Mouse (Mus musculus) cerebellum, adult 11-12 months (tissue): ENCODE data around the gene Lama5.

Experiments
- DNase-seq: peaks from one replicate; pipeline ENCODE4 v3.0.0; 2022

Gene Lama5

DNA sequence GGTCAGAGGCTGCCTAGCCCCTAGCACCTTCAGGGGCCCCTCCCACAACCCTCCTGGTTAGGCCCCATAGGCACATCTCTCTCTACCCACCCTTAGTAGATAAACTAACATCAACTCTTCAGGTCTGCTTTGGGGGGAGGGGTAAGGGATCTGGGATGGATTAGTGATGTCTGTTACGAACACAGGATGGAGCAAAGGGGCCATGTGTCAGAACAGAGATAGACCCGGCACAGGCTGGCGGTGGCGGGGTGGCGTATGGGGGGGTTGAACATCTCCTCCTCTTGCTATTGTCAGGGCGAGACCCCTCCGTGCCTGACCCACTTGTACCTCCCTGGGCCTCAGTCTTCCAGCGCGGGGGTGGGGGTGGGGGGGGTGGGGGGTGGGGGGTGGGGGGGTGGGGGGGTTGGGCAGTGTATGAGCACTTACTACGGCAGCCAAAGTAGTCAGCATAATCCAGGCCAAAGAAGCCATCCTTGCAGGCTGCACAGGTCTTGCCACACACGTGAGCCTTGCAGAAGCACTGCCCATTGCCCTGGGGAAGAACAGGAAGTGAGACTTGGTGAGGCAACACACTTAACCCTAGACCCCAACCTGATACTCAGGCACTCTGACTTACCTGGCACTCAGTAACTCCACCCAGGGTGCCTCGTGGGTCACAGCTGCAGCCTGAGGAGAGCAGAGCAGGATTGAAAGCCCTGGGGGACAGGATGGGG lies 28.9 kb downstream of the Lama5 start:
- no peak for DNase-seq

DNA sequence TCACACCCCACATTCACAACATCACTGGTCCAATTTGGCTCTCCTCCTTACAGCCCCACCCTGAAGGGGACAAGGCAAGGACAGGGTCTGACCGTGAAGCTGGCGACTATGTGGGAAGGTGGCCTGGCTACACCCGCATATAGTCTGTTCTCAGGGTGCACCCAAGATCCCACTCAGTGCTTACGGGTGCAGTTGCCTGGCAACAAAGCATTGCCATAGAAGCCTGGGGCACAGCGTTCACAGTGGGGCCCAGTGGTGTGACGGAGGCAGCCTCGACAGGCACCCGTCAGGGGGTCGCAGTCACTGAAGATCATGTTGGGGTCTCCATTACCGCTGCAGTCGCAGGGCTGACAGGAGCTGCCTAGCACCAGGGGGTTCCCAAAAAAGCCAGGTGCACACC lies 38.3 kb downstream of the Lama5 start:
- no peak for DNase-seq

DNA sequence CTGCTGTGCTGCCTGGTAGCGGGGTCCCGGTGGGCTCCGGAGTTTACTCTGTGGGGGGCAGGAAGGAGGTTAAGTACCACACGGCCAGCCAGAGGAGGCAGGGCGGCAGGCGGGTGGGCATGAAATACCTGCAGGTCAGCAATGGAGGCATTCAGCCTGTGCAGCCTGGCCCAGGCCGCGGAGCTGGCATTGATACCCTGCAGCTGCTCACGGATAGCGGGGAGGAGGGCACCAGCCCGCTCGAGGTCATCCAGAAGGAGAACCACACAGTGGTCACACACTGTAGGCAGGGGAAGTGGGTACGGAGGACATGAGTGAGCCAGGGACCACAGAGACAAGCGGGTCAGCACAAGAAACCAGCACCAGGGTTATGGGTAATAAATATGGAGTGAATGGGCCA lies 40.0 kb downstream of the Lama5 start:
- DNase-seq = no peak

- no peak for DNase-seq
These were observed 40.9 kb downstream of the Lama5 start for GRCm38 (mm10) chr2:180184752-180185109.

DNA sequence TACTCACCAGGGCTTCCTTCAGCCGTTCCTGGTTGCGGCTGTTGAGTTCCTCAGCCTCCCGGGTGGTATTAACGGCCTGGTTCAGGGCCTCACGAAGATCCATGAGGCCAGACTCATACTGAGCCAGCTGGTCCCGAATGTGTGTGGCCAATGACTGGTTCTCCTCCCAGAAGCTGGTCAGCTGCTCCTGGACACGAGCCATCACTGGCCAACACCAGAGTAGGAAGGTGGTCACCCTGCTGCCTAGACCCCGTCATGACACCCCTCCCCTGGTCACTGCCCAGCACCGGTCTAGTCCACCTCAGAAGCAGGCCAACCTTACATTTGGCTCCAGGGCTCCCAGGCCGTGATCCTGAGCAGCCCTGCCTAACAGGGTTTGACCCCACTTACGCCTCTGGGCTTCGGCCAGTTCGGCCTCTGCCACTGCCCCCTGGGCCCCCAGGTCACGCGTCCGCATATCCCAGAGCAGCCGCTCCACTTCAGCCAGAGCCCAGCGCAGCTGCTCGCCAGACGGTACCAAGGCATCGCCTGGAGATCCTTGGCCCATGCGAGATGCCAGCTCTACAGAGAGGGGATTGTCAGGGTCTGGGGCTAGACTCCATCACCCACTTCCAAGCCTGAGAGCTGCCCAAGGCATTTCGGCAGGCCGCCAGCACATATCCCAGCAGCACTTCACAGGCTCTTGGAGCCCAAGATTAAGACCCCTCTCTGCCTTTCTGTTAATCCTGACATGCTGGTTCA lies 41.5 kb downstream of the Lama5 start:
- DNase-seq = no peak

GRCm38 (mm10) chr2:180181542-180181941 lies 44.1 kb downstream of the Lama5 start:
- DNase-seq = no peak

DNA sequence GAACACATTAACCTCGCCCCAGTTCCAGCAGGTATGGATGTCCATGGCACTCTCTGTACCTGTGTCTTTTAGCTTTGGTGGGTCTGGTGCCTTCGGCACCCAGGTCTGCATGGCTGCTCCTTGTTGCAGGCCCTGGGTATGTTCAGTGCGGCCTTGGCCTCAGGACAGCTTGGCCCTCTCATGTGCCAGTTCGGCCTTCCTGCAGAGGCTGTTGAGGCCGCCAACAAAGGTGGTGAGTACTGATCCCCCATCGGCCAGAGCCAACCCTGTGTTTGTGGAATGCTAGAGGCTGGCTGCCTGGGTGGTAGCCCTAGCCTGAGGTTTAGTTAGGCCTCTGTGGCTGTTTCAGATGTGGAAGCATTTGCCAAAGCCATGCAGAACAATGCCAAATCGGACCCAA lies 49.9 kb downstream of the Lama5 start:
- DNase-seq = no peak

DNA sequence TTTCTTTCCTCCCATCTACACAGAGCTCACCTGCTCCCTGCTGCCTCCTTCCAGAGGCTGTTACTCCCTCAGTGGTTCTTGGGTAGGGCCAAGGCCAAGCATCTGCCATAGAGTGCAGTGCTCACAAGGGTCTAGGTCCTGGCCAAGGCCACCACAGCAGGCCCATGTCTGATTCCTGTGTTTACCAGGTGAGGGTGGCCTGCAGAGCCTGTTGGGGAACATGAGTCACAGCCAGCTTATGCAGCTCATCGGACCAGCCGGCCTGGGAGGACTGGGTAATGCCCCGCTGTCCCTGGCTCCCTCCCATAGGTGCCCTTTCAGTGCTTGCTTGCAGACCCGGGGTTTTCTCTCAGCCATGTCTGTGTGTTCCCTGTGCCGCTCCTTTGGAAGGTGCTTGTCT lies 51.5 kb downstream of the Lama5 start:
- no peak for DNase-seq

GRCm38 (mm10) chr2:180173711-180174110 lies 51.9 kb downstream of the Lama5 start:
- DNase-seq = peak; percentile 63

DNA sequence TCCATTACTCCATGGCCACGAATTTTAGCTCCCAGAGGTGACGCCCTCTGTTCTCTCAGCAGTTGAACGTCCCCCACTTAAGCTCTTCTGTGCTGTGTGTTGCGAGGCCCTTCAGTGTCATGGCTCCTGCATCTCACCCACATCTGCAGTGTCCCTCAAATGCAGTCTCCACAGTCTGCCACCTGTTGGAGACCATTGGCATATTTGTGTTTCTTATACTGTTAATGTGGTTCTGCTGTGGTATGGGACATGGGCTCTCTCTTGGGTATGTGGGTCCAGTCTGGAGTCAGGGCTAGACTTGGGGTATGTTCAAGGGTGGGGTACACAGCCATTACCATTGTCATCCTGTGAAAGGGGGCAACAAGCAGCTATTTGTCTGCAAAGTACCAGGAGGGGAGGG lies 52.5 kb downstream of the Lama5 start:
- DNase-seq = peak; percentile 43

GRCm38 (mm10) chr2:180172152-180172551 lies 53.5 kb downstream of the Lama5 start:
- DNase-seq = peak; percentile 59

DNA sequence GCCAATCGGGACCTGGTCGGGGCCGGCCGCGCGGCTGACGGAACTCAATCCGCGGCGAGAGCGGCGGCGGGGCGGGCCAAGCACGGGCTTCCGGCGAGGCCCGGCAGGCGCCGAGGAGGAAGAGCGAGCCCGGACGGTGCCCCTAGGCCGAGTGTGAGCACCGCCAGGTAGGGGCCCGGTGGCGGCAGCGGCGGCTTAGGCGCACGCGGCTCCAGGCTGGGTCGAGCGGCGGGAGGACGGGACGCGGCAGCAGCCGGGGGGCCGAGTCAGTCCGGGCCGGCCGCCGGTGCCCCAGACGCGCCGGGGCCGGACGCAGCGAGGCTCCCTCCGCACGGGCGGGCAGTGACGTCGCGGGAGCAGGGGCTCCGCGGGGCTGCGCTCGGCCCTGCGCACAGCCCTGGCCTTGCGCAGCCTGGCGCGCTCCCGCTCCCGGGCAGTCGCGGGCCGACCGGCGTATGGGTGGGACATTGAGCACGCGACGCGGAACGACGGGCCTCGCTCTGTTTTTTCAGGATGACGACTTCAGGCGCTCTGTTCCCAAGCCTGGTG lies 54.1 kb downstream of the Lama5 start:
- DNase-seq = no peak

DNA sequence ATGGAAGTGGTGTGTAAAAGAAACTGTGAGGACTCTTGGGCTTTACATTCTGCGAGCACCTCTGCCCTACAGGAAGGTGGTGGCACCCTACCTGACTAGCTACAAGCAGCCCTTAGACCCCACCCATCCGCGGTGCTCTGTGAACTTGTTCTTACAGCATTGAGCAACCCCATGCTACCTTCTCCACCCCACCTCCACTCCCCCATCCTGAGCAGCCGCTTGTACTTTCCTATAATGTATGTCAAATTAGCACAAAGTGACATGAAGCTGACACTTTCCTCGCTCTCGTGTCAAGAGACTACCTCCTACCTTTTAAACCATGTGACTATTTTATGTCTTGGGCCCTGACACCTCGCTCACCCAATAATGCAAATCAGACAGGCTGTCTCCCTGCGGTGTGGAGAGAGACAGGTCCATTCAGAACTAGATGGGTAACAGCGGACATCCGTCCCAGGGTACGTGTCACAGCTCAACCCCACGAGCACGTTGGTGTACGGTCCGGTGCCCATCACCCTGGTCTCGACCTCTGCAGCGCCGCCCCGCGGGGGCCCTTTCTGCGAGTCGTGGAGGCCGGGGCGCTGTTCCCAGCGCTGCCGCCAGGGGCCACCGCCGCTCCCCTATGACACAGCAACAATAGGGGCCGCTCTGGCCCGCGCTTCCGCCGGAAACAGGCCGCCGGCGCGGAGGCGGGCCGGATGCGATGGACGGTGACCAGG lies 54.7 kb downstream of the Lama5 start, which contains the start of gene Adrm1:
Gene Adrm1, plus strand, starts transcription at position 680 of the 716 bp plus-strand sequence.
- peak; percentile 98 for DNase-seq

DNA sequence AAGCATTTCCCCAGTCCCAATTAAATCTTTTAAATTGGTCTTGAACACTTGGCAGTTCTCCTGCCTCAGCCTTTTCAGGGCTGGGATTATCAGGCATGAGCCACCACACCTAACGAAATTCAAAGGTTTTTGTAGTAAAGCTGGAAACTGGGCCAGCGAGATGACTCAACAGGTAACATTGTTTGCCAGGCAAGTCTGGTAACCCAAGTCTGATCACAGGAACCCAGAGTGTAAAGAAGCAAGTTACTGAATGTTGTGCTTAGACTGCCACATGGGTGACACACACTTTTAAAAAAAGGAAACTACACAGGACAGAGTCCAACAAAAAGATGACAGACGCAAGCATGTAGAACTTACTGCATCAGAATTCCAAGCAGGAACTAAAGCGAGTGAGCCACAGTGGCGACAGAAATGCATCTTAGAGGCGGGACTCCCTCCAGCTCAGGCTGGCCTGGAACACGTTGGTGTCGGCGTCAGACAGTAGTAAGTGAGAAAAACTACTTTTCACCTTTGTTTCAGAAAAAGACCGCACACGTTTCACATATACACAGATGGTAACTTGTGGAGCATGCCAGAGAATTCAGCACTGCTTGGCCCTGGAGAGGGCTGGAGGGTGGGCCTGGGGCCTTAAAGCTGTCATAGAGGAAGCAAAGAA lies 55.4 kb downstream of the Lama5 start:
- peak; percentile 53 for DNase-seq

DNA sequence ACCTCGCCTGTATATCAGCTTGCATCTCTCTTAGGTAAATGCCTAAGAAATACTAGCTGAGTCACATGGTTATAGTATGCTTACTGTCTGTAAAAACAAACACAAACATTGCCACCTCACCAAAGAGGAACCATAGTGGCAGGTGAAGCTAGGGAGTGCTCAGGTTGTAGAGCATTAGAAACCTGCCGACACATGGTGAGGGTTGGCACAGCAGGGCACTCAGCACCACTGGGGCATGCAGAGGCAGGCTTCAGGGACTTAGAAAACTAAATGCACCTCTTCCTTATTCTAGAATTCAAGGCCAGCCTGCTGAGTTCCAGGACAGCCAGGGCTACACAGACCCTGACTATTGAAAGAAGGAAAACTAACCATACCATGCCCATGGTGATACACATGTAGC lies 58.8 kb downstream of the Lama5 start:
- no peak for DNase-seq

GRCm38 (mm10) chr2:180165855-180166254 lies 59.8 kb downstream of the Lama5 start:
- DNase-seq = no peak

GRCm38 (mm10) chr2:180158627-180159026 lies 67.0 kb downstream of the Lama5 start:
- DNase-seq = no peak

DNA sequence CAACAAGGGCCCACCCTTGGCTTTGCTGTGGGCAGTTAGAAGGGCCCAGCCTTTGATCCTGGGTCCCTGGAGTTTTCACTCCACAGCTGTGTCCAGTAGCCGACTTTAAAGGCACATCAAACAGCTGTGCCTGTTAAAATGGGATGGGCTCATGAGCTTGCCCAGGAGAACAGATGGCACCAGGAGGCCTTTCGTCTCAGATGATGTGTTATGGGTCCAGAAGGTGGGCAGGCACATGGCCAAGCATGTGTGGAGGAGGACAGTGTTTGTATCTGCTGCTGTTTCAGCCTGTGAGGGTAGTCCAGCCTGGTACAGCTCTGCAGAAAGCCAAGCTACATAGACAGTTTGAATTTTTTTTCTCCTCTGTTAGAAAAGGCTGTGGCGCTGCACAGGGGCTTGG lies 70.9 kb downstream of the Lama5 start:
- no peak for DNase-seq

DNA sequence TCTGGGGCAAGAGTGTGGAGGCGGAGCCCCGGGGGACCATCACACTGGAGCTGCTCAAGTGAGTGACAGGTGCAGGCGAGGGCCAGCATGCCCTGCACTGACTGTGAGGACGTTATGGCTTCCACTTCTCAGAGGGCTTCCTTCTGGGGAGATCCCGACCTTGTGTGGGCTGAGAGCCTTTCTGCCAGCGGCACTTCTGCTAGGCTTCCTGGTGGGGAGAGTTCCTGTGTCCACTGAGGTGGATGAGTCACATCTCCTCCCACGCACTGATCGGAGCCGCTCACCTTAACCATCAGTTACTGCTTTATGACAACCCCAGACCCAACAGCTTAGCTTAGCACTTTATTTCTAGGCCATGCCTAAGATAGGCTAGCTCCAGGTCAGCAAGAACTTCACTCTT lies 77.1 kb downstream of the Lama5 start:
- DNase-seq = peak; percentile 57

- peak; percentile 50 for DNase-seq
These were observed 78.3 kb downstream of the Lama5 start for GRCm38 (mm10) chr2:180147379-180147778.

DNA sequence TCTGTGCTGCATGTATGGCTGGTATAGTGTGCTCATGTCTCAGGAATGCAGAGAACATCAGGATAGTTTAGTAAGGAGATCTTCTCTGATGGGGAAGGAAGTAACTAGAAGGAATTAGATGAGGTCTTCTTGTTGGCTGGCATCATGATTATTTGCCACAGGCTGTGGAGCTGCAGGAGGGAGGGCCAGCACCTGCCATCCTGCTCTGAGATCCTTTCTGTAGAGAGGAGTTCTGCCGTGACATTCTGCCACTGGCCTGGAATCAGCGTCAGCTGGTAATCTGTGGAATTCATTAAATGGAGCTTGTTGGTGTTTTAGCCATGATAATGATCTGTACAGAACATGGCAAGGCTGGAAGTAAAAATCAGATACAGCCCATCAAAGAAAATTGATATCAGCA lies 79.6 kb downstream of the Lama5 start:
- peak; percentile 82 for DNase-seq

DNA sequence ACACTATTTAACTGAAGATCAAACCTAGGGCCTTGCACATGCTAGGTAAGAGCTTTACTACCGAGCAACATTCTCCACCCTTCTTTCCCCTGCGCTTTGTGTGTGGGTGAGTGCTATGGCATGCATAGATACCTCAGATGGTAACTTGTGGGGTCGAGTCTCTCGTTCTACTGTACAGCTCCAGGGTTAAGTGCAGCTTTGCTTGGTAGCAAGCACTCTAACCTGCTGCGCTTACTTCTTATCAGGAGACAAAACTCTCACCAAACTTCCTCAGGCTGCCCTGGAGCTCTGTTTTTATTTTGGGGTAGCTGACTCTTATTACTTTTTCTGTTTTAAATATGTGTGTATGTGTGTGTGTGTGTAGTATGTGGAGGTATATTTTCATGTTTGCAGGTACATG lies 90.2 kb downstream of the Lama5 start:
- no peak for DNase-seq

GRCm38 (mm10) chr2:180133911-180134310 lies 91.7 kb downstream of the Lama5 start:
- no peak for DNase-seq
